Mouse (Mus musculus) kidney, embryonic 14.5 days (tissue): ENCODE data around the gene Emc3. TPM values are rescaled to one million over a fixed set of nuclear protein-coding genes. Genes with fewer than 3 reads are reported as not detected.

ENCODE experiments used
- microRNA-seq: library from miRNA; unstranded; fragments of <30 nt; microRNA quantifications from one replicate; pipeline ENCODE4, GENCODE M21; 2016
- polyA plus RNA-seq: library from polyadenylated mRNA; unstranded; fragments of >200 nt; fragmentation: Nextera tagmentation; extraction: Ambion mirVana; gene quantifications from 2 replicates; pipeline ENCODE4 v1.2.1, GENCODE M21; 2014

Gene Emc3
- polyA plus RNA-seq, 1 experiment from 2014 or later: 98.0 TPM

Small RNA genes lying within 50 kb of the gene (microRNA-seq; reads per million reads assigned to microRNA genes)
- gene Gm23365: not detected

Other genes starting within 250 kb of the Emc3 start
- 0.23 TPM in 1 of 2 replicates, not detected in the other for gene Cpne9, start 249.3 kb downstream of the Emc3 start, polyA plus RNA-seq
- gene Brpf1, start 224.5 kb downstream of the Emc3 start, polyA plus RNA-seq: 18.2 and 27.2 TPM in 2 replicates
- 17.3 and 18.4 TPM in 2 replicates for gene Ogg1, start 204.7 kb downstream of the Emc3 start, polyA plus RNA-seq
- gene Camk1, start 187.7 kb downstream of the Emc3 start, polyA plus RNA-seq: 112 and 114 TPM in 2 replicates
- 59.9 and 65.8 TPM in 2 replicates for gene Tada3, start 153.8 kb downstream of the Emc3 start, polyA plus RNA-seq
- gene Arpc4, start 153.5 kb downstream of the Emc3 start, polyA plus RNA-seq: 230 and 351 TPM in 2 replicates
- 2.0 and 2.4 TPM in 2 replicates for gene Ttll3, start 142.4 kb downstream of the Emc3 start, polyA plus RNA-seq
- 29.0 and 30.5 TPM in 2 replicates for gene Rpusd3, start 112.3 kb downstream of the Emc3 start, polyA plus RNA-seq
- gene Cidec, start 95.9 kb downstream of the Emc3 start, polyA plus RNA-seq: not detected in 2 replicates
- 95.9 and 103 TPM in 2 replicates for gene Jagn1, start 89.1 kb downstream of the Emc3 start, polyA plus RNA-seq
- gene Il17re, start 73.2 kb downstream of the Emc3 start, polyA plus RNA-seq: 3.5 and 6.1 TPM in 2 replicates
- gene Il17rc, start 60.2 kb downstream of the Emc3 start, polyA plus RNA-seq: 9.3 and 9.5 TPM in 2 replicates
- 22.9 and 25.4 TPM in 2 replicates for gene Creld1, start 48.4 kb downstream of the Emc3 start, polyA plus RNA-seq
- gene Prrt3, start 29.7 kb downstream of the Emc3 start, polyA plus RNA-seq: 0.73 and 1.6 TPM in 2 replicates
- 12.0 and 16.1 TPM in 2 replicates for gene Fancd2, start within 50 bp of the Emc3 start, polyA plus RNA-seq
- gene Fancd2os, start 69.1 kb upstream of the Emc3 start, polyA plus RNA-seq: 0.28 and 1.0 TPM in 2 replicates
- gene Brk1, start 73.1 kb upstream of the Emc3 start, polyA plus RNA-seq: 233 and 273 TPM in 2 replicates
- 25.9 and 40.7 TPM in 2 replicates for gene Vhl, start 92.3 kb upstream of the Emc3 start, polyA plus RNA-seq
- 1.9 and 2.6 TPM in 2 replicates for gene Irak2, start 106.8 kb upstream of the Emc3 start, polyA plus RNA-seq
- gene Tatdn2, start 165.4 kb upstream of the Emc3 start, polyA plus RNA-seq: 0.93 and 1.9 TPM in 2 replicates
- gene Ghrl, start 188.2 kb upstream of the Emc3 start, polyA plus RNA-seq: 0.37 and 0.60 TPM in 2 replicates
- 286 and 297 TPM in 2 replicates for gene Sec13, start 209.1 kb upstream of the Emc3 start, polyA plus RNA-seq